Mouse (Mus musculus): ENCODE data around the gene 3110001I22Rik.

DNA sequence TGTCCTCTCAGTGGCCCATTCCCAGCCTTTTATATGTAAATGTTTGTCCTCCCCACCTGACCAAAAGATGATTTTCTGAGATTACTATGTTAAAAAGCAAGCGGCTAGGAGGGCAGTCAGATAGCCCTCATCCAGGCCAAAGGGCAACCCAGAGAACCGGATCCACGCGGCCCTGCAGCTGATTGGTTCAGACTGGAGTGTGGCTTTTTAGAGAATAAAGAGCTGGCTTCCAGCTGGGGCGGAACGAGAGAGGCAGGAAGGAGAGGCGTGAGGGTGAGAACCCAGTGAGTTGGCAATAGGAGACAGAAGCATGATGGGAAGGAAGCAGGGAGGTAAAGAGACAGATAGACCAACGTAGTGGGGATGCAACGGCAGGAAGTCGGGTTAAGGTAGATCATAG, 51.2 kb downstream of the 3110001I22Rik start:
- TF ChIP-seq CTCF (IDR thresholded peaks at IDR 0.05) (no peak), EP300 (IDR thresholded peaks at IDR 0.05) (no peak)
